Mouse (Mus musculus) heart, postnatal 36 days (tissue): ENCODE results near the gene Rin3. TPM values are rescaled to one million over a fixed set of nuclear protein-coding genes. Genes with fewer than 3 reads are reported as not detected.
"Not testable (repeated sequence)": the region's sequence is repeated elsewhere in the genome, so short reads cannot be mapped to it uniquely, and the experiment has no call there.

Experiments used
- DNase-seq, 2 experiments: peaks; one replicate each; pipeline ENCODE4 v3.0.0; 2021 to 2022
- intact Hi-C: fragments of 180-260 bp; cut with DNase I; formaldehyde crosslinking; loops from one replicate; pipeline ENCODE4 v1.15.1; 2025
- total RNA-seq, 2 experiments: library from RNA; stranded (reverse); gene quantifications; 2 replicates each; pipeline ENCODE4 v1.2.3; 2021

Rin3 gene
- total RNA-seq, 2 experiments from 2014 or later: 13.7 to 21.0 TPM

DNA sequence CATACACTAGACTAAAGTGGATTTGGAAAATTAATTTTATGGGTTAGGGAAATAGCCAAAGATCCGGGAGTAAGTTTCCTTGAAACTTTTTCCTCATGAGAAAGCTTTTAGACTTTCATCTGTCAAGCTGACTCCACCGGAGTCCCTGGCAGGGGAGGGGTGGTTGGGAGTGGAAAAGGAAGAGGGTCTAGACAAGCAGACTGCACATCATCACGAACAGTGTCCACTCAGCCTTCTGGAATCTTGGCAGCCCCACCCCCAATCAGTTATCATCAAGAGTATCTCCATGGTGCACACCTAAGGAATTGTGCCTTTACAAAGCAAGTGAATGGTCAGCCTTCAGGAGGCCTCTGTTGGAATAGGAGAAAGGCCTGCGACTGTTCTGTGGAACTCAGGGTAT is 2.6 kb upstream of the Rin3 start:
- DNase-seq: not testable (repeated sequence)
- intact Hi-C loops: loop anchor here (2.0 kb wide), 1 partner anchor 15 kb away; no protein-coding TSS in a partner anchor

DNA sequence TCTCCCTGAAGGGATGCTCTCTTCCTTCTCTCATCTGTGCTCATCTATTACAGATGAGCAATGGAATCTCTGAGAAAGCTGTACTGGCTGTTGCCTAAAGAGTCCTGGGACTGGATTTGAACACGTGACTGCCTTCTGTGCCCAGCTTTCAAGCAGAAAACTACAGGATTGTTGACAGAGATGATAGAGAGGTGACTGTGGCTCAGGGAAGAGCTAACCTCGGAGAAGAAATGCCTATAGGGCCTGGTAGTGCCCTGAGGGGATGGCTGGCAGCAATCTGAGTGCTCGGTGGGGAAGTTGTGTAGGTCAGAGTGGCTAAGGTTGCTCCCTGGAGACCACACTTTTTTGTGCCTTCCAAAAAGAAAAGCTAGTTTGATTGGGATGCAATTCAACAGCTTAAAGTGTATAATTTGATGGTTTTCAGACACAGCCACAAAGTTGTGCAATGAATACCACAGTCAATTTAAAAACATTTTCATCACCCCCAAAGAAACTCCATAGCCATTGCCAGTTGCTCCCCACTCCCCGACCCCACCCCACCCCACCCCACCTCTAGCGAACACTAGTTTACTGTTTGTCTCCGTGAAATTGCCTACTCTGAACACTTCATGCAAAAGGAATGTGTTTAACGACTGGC is 1.9 kb upstream of the Rin3 start:
- intact Hi-C loops: loop anchor here (2.0 kb wide), 1 partner anchor 16 kb away; no protein-coding TSS in a partner anchor
- DNase-seq: no peak

DNA sequence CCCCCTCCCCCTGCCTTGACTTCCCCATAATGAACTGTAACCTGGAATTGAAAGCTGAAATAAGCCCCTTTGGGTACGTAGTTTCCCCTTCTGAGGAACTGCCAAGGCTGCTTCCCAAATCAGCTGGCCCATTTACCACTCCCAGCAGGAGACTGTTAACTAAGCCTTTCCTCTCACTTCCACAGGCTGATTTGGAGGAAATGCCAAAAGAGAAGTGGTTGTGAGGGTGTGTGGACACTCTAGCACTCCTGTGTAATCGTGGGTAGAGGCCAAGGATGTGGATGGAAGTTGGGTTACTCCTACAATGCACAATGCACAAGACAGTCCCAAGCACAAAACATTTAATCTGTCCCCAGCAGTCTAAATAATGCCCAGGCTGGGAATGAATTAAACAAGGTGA is 722 bp upstream of the Rin3 start:
- no peak for DNase-seq
- intact Hi-C loops: no loop called here

DNA sequence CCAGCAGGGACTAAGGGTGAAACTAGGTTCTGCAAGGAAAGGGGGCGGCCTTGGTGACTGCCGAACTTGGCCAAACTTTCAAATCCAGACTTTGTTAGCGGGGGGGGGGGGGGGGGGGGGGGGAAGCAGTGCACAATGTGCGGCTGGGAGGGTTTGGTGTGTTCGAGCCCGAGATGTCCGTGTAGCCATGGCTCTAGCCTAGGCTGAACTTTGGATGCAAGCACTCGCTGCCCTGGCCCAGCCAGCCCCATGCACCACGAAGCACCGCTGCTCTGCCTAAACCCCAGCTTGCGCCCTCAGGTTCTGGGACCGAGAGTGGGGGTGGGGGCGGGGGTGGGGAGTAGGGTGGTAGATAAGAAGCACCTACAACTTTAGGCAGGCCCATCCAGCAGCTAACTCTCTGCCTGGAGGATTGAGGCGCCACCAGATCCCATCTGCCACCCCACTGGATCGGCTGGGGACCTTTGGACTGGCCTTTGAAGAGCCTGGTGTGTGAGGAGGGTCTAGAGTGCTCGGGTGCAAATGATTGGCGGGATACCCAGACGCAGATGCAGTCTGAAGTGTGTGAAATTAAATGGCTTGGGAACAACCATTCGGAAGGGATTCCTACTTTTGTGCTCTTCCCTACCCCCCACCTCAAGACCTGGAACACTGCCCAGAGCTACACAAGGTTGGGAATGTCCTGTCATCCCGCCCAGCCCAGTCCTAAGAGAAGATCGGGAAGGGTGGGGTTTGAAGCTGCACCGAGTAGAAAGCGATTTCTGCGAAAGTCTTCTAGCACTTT is 827 bp downstream of the Rin3 start:
- peak; percentile 75 to 81 for DNase-seq
- intact Hi-C loops: no loop called here

DNA sequence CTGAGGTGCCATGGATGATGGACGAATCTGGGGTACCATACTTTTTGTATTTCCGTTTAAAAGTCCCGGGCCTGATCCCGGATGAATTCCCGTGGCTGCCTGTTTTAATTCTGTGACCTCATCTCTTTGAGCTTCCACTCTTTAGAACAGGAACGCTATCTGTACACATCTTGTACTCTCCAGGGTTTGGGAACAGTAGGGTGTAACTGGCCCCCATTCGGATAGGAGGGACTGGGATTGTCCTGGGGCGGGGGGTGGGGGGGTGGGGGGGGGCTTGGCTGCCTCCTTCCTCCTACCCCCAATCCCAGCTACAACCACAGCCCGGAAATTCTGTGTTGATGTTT is 1.4 kb downstream of the Rin3 start:
- intact Hi-C loops: no loop called here
- DNase-seq: no peak

DNA sequence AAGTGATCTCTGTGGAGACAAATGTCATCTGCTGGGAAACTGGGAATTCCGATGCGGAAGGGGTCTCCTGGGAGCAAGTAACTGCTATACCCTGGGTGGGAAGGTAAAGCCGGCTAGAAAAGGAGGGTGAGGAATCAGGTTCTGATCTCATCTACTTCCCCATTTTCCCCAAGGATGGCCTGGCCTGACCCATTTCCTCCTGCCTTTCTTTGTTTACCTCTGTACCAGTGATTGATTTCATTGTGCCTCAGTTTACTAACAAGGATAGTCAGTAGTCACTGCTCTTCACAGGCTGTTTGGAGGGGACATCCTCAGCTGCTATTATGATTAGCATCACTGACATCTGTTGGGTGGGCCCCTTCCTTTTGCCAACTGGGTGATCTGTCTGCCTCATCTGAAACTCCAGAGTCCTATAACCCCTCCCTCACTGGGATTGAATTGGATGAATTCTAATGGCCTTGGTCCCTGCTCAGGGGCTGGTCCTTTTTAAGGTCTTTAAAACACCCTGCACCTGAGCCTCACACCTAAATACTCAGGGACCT is 1.8 kb downstream of the Rin3 start:
- intact Hi-C loops: loop anchor here (1.0 kb wide), 1 partner anchor 36 kb away; no protein-coding TSS in a partner anchor
- no peak for DNase-seq

DNA sequence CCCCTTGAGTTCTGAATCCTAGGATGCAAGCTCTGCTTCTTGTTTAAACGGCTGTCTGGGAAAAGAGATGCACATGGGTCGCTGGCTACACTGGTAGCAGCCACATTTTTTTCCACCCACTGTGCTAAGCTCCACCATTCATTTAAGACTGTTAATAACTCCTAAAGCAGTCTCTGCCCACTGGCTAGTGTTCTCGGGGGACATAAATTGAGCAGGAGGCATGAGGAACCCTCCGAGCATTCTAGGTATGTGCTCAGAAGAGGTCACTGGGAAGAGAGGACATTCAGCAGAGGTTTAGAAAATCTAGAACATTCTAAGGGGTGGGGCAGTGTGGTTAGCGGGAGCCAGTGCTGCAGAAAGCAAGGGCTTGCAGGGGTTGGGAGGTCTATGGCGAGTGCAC is 2.5 kb downstream of the Rin3 start:
- intact Hi-C loops: loop anchor here (1.0 kb wide), 1 partner anchor 35 kb away; no protein-coding TSS in a partner anchor
- no peak for DNase-seq

DNA sequence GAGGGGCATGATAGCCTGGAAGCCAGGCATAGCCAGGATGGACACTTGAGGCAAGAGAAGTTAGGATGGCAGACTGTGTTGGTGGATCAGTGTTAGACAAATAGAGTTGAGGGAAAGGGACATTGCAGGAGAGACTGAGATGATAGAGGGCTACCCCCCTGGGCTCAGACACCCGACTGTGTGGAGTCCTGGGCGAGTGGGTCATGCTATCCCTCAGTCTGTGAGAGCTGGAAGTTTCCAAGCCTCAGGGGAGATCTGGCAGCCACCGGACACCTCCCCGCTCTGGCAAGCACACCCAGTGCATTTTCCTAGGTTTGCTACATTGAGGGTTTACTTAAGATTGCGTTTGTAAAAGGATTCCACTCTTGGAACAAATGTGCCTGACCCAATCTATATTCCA is 2.9 kb downstream of the Rin3 start:
- intact Hi-C loops: loop anchor here (1.0 to 2.0 kb wide), 2 partner anchors 35 to 43 kb away; no protein-coding TSS in a partner anchor
- DNase-seq: no peak

DNA sequence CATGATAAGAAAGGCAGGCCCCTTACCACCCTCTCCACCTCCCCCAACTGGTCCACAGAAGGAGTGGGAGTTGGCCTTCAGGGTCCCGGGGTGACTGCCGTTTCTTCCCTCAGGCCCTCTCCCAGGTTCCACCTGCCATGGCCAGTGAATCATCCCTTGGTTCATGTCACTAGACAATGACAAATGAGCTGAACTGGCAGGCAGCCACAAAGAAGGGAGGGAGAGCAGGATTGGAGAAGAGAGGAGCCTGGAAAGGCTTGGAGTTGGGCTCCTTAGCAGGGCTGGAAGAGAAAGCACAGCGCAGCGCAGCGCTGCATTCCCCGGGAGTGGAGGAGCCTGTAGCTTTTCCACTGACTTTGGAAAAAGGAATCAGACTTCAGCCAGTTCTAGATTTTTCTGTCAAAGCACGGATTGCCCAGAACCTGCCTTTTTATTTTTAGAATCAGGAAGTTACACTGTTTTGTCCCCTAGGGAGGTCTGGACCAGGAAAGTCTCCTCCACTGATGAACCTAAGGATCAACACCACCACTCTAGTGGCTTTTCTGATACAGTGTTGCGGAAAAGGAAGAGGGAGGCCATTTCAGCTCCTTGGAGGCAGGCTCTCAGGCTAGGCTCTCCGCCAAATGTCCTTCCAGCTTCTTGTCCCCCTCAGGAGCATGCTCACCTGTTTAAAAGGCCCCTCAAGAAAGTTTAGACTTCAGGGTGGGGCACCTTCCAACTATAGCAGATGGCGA is 4.0 kb downstream of the Rin3 start:
- DNase-seq: peak; percentile 54 to 59
- intact Hi-C loops: loop anchor here (2.0 kb wide), 1 partner anchor 42 kb away; no protein-coding TSS in a partner anchor

DNA sequence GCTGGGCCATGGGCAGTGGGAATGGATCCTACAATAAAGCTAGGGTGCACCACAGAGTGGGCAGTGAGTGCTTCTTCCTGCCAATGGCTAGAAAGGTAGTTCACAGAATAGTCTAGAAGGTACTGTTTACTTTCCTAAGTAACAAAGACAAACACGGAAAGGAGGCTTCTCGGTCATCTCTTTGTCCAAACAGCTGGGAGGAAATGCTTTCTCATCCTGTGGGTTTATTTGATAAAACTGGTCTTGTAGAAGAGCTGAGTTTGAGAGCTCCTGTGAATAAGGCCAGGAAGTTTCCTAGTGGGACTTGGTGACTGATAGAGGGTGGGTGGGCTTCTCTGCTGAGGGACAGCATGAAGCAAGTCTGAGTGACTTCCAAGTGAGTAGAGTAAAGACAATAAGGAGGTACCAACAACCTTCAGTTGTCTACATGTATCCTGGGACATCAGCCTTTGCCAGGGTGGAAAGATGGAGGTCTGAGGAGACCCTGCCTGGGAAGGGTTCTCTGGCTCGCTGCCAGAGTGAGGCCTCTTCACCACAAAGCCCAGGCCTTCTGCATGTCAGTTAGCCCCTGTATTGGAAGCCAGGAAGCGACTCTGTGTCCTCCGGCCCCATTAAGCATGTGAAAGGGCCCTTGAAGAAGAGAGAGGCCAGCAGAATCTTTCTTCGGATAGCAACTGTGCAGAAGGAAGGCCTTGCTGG is 5.2 kb downstream of the Rin3 start:
- intact Hi-C loops: loop anchor here (2.0 kb wide), 1 partner anchor 41 kb away; no protein-coding TSS in a partner anchor
- no peak for DNase-seq

DNA sequence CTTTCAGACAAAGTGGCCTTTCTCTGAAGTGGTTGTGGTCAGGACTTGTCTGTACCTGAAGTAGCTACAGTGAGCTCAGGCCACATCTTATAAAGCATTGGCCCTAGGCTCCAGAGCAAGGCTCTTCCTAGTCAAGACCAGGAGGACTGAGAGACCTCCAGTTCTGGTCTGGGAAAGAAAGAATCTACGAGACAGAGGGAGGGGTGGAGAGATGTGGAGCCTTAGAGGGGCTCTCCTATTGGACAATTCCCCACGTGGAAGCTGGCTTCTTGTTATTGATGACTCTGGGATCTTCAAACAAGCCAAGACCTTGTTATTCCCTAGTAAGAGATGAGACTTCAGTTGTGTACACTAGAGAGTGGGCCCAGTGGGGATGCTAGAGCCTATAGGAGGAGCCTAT is 6.0 kb downstream of the Rin3 start:
- intact Hi-C loops: no loop called here
- DNase-seq: no peak

DNA sequence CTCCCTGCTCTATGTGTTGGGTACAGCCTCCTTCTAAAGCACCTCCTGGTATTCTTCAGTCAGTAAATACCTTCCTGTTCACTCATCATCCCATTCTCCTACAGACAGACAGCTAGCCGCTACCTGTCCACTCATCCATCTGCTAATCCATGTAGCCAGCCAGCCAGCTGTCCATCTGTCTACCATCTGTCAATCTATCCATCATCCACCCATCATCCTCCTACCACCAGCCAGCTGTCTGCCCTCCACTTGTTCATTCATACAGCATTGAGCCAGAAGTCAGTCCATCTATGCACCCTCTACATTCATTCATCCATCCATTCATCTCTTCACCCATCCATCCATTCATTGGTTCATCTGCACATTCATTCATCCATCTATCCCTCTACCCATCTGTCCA is 6.7 kb downstream of the Rin3 start:
- DNase-seq: no peak
- intact Hi-C loops: no loop called here

DNA sequence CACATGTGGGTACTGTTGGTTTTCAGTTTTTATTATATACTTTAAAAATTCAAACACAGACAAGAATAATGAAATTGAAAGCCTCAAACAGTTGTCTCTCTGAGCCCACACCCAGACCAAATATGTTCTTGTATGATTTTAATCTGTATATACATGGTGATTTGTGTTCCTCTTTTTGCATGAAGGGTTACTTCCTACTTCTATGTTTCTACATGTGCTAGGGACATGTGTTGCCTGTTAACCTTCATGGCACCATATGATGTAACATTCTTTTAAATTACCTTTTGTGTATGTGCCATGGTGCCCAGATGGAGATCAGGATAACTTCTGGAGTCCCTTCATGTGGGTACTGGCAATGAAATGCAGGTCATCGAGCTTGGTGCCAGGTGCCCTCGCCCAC is 7.8 kb downstream of the Rin3 start:
- intact Hi-C loops: no loop called here

DNA sequence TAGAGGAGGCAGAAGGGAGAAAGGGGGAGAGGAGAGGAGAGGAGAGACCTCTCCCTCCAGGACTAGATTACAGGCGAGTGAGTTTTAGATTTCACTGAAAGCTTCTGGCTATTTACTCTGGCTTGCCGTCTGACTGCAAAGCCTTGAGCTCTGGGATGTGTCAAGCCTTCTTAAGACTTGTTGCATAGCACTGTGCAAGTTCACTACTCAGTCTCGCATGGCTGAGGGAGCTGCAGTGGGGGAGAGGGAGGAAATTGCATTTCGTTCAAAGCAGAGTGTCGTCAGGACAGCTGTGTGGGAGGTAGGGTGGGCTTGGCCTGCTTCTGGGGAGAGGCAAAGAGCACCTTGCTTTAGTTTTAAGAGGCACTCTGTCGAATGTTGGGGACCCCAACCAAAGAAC is 8.8 kb downstream of the Rin3 start:
- intact Hi-C loops: no loop called here
- no peak for DNase-seq

More for the DNA sequence above, 7.8 kb downstream of the Rin3 start:
- DNase-seq: no peak

DNA sequence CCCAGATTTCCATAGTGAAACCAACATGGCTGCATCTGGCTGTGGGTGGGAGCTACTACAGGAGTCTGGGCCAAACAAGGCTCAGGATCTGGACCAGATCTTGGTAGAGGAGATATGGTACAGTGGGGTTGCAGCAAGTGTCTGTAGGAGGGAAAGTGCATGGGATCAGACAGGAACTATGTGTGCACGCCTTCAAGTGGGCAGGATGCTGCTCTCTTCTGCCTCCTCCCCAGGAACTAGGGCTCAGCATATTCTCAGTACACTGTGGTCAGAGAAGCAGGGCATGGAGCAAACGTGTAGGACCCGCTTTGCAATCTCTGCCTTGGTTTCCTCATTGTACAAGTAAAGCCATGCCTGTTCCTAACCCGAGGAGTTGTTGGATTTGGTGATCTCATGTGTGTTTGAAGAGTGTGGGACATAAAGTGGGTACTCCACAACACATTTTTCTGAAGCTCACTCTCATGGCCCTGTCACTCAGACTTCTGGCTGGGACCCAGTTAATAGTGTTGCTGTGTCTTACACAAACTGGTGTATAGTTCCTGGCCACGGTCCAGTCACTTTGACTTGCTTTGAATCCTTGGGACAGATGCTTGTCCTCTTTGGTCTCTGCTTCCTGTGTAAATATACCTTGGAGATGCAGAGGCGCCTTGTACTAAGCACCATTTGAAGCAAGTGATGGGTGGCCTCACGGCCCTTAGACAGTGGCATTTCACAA is 9.8 kb downstream of the Rin3 start:
- no peak for DNase-seq
- intact Hi-C loops: no loop called here

DNA sequence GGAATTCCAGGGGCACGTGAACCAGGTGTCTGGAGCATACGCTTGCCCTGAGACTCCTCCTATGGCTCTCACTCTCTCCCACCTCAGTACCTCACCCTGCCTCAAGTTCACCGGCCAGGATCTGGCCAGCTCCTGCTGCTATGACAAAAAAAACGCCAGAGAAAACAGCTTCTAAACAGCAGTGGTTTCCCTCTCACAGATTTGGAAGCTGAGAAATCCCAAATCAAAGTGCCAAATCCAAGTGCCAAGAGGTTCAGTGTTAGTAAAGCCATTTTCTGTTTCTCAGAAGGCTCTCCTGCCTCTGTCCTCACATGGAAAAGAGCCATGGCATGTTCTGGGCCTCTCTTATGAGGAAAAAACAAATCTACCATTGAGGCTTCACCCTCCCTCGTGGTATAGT is 11.8 kb downstream of the Rin3 start:
- intact Hi-C loops: no loop called here
- DNase-seq: no peak

DNA sequence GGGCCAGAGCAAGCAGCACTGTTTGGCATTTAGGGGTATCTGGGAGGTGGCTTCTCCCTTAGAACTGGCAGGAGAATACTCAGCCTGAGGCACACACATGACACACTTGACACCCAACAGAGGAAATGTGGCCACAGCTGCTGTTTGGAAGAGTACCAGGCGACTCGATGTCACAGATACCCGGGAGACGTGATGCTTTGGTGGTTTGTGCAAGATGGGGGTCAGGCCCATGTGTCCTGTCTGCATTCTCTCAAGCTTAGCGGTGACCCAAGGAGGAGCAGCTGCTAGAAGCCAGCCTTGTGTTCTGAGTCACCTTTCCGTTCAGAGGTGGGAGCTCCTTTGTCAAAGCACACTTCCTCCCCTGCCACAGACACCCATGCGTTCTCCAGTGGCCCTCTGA is 12.4 kb downstream of the Rin3 start:
- no peak for DNase-seq

DNA sequence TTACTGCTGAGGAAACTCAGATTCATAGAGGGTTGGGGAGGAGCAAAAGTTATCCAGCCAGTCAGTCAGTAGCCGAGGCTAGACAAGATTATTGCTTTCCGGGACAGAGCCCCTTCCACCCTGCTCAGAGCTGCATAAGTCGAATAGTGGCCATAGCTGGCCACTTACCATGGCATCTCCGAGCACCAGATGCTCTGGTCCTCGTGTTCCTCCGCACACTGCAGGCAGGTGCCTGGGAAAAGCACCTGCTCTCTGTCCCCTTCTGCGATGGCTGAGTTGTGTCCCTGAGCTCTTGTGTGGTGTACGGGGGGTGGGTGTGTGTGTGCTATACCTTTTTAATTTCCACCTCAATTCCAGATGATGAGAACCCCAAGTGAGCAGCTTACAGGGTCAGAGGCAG is 12.8 kb downstream of the Rin3 start:
- intact Hi-C loops: no loop called here
- DNase-seq: no peak

More for the DNA sequence above, 12.4 kb downstream of the Rin3 start:
- intact Hi-C loops: no loop called here

DNA sequence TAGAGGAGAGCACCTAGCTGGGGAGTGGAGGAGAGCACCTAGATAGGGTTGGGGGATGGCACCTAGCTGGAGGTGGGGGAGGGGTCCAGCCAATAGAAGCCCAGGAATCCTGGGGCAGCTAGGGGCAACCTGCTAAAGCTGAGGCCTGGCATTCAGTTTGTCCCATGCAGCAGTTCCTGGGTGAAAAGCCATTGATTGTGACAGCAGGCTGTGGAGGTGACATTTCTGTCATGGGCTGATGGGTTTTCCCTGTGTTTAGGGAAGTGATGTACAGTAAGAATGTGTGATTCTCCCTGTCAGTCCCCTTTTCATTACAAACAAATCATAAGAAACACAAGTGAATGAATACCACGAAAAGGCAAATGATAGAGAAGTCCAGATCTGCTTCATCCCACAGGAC is 13.5 kb downstream of the Rin3 start:
- no peak for DNase-seq
- intact Hi-C loops: no loop called here

DNA sequence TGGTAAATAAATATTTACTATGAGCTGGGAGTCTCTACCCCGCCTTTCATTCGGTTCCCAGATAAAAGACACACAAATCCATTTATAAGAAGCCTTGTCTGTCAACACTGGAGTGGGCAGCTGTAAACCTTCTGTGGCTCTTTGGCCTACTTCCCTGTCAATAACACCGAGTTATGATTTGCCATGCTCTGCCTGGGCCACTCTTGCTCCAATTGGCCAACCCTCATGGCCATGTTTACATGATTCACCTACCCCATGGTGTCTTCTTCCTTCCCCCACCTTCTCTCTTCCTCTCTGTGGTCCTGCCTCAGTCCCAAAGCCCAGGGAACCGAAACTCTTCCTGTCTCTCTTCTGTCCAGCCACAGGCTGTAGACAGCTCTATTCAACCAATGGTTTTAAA is 14.1 kb downstream of the Rin3 start:
- no peak for DNase-seq
- intact Hi-C loops: no loop called here
